Comparison of ENCODE assay signal across 25 mouse cellular contexts in the genomic region with DNA sequence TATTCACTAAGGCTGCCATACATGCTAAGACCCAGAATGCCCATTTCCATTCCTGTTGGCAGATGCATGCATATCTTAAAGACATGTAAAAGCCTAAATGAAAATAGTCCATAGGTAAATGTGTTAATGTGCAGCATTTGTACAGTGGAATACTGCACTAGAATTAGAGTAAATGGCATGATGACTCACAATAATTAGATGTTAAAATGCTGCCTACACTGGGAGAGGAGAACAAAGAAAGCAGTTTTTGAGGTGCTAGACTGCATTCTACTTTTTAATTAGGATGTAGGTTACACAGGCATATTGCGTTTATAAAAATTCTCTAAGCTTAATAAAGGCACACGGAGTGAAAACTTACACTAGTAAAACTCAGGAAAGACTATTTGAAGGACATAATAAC. TPM values are rescaled to one million over a fixed set of nuclear protein-coding genes. Genes with fewer than 3 reads are reported as not detected.
DNase-seq lines count a peak whose midpoint lies in the region; ATAC-seq and TF ChIP-seq lines count a peak whose summit lies in the region.
"Had no signal": no experiment of that assay in that cellular context is flagged by ENCODE, and none has a peak within 500 bp of the region (broad histone marks: within the 10 kb centered on the region; RNA-seq: fewer than 3 reads in every experiment).

No protein-coding gene starts in this region.

- H3K27me3 ChIP-seq in forebrain, embryonic 13.5 days, result no peaks in the 10 kb centered on the region
- H3K27me3 ChIP-seq in forebrain, embryonic 11.5 days (ENCODE audit: control insufficient read depth, insufficient read depth, low read length), result no peaks in the 10 kb centered on the region
- H3K27me3 ChIP-seq in forebrain, embryonic 16.5 days (replicated peaks; ENCODE audit: control insufficient read depth, insufficient read depth, low read length), result no peaks in the 10 kb centered on the region
- no peaks in the 10 kb centered on the region for H3K27me3 ChIP-seq in forebrain, embryonic 10.5 days (ENCODE audit: poor library complexity, severe bottlenecking)
- H3K27me3 ChIP-seq: embryonic facial prominence, embryonic 12.5 days; embryonic facial prominence, embryonic 15.5 days; hindbrain, embryonic 12.5 days; hindbrain, embryonic 15.5 days had no signal

- 68% methylated on average over 2 of the region's 2 CpGs for WGBS in forebrain, embryonic 13.5 days
- WGBS in forebrain, embryonic 11.5 days, result 91% methylated on average over 2 of the region's 2 CpGs
- WGBS in forebrain, embryonic 16.5 days, result 46% methylated on average over 2 of the region's 2 CpGs
- WGBS in forebrain, embryonic 10.5 days, result 92% methylated on average over 2 of the region's 2 CpGs
- 31% methylated on average over 2 of the region's 2 CpGs for WGBS in olfactory bulb, adult 2 months

- peaks cover 25% of the 10 kb centered on the region for H3K36me3 ChIP-seq in forebrain, embryonic 13.5 days (ENCODE audit: poor library complexity, severe bottlenecking)
- H3K36me3 ChIP-seq in forebrain, embryonic 11.5 days (ENCODE audit: control insufficient read depth, insufficient read depth, low read length), result peaks cover 2% of the 10 kb centered on the region; the same call in 1 of the 2 replicates
- H3K36me3 ChIP-seq in forebrain, embryonic 16.5 days (ENCODE audit: control insufficient read depth, insufficient read depth), result peaks cover 5% of the 10 kb centered on the region
- H3K36me3 ChIP-seq in forebrain, embryonic 10.5 days (replicated peaks), result peaks cover 50% of the 10 kb centered on the region

- no peak for TF ChIP-seq POLR2A in olfactory bulb, adult 2 months (IDR thresholded peaks at IDR 0.05; ENCODE audit: insufficient read depth, low read depth, low read length)

- no peaks in the 10 kb centered on the region for H3K4me1 ChIP-seq in forebrain, embryonic 13.5 days
- H3K4me1 ChIP-seq in forebrain, embryonic 11.5 days (replicated peaks; ENCODE audit: control insufficient read depth, insufficient read depth, low read length), result no peaks in the 10 kb centered on the region
- H3K4me1 ChIP-seq in forebrain, embryonic 16.5 days (replicated peaks; ENCODE audit: control insufficient read depth, insufficient read depth, low read length), result no peaks in the 10 kb centered on the region
- H3K4me1 ChIP-seq in forebrain, embryonic 10.5 days, result no peaks in the 10 kb centered on the region
- no peaks in the 10 kb centered on the region for H3K4me1 ChIP-seq in olfactory bulb, adult 2 months (ENCODE audit: control insufficient read depth, insufficient read depth, low read length)
- H3K4me1 ChIP-seq: embryonic facial prominence, embryonic 12.5 days; embryonic facial prominence, embryonic 15.5 days; hindbrain, embryonic 12.5 days; hindbrain, embryonic 15.5 days had no signal

- no peak for TF ChIP-seq CTCF in olfactory bulb, adult 2 months (IDR thresholded peaks at IDR 0.05; ENCODE audit: insufficient read depth, low read depth, low read length)

- peak; percentile 41; the same call in 1 of the 2 replicates for ATAC-seq in forebrain, embryonic 13.5 days
- ATAC-seq in forebrain, embryonic 11.5 days (replicated peaks; ENCODE audit: low FRiP score), result no peak
- peak; percentile 59; the same call in 1 of the 2 replicates for ATAC-seq in forebrain, embryonic 16.5 days
- ATAC-seq: activated CD4-positive, CD25-positive, alpha-beta regulatory T cell, adult 4 months; intestine, postnatal 0 days had no signal

- no peak overlapping the region for H3K4me2 ChIP-seq in forebrain, embryonic 13.5 days
- no peak overlapping the region for H3K4me2 ChIP-seq in forebrain, embryonic 11.5 days (ENCODE audit: low read depth, low read length, severe bottlenecking)
- no peak overlapping the region for H3K4me2 ChIP-seq in forebrain, embryonic 16.5 days (ENCODE audit: low read length)
- H3K4me2 ChIP-seq: embryonic facial prominence, embryonic 12.5 days; embryonic facial prominence, embryonic 15.5 days; heart, embryonic 11.5 days; hindbrain, embryonic 12.5 days; hindbrain, embryonic 15.5 days had no signal

- H3K9ac ChIP-seq in forebrain, embryonic 13.5 days, result no peak overlapping the region
- no peak overlapping the region for H3K9ac ChIP-seq in forebrain, embryonic 11.5 days (ENCODE audit: low read length)
- H3K9ac ChIP-seq in forebrain, embryonic 16.5 days (replicated peaks; ENCODE audit: low read depth, low read length), result no peak overlapping the region
- H3K9ac ChIP-seq: embryonic facial prominence, embryonic 12.5 days; embryonic facial prominence, embryonic 15.5 days; hindbrain, embryonic 12.5 days; hindbrain, embryonic 15.5 days had no signal

- DNase-seq in forebrain, embryonic 11.5 days (ENCODE audit: low spot score), result no peak
- DNase-seq in forebrain, embryonic 10.5 days (ENCODE audit: extremely low spot score, low spot score), result no peak
- no peak for DNase-seq in spleen, postnatal 10 days (ENCODE audit: low spot score in 2 of 2)
- DNase-seq: adrenal gland, adult 8-10 months; adrenal gland, postnatal 25 days; cerebellum, adult 11 months; cerebellum, adult 2 months; cerebellum, adult 9-11 months; cerebellum, postnatal 25 days; gastrocnemius, adult 2 months; gastrocnemius, postnatal 14 days; heart, adult 11 months had no signal

- H3K9me3 ChIP-seq in forebrain, embryonic 13.5 days (replicated peaks), result no peaks in the 10 kb centered on the region
- no peaks in the 10 kb centered on the region for H3K9me3 ChIP-seq in forebrain, embryonic 11.5 days (ENCODE audit: control insufficient read depth, low read length)
- no peaks in the 10 kb centered on the region for H3K9me3 ChIP-seq in forebrain, embryonic 16.5 days (ENCODE audit: control insufficient read depth, low read length)
- H3K9me3 ChIP-seq in forebrain, embryonic 10.5 days, result no peaks in the 10 kb centered on the region
- H3K9me3 ChIP-seq: embryonic facial prominence, embryonic 12.5 days; embryonic facial prominence, embryonic 15.5 days; hindbrain, embryonic 12.5 days; hindbrain, embryonic 15.5 days had no signal

- H3K27ac ChIP-seq in forebrain, embryonic 13.5 days, result no peak overlapping the region
- H3K27ac ChIP-seq in forebrain, embryonic 11.5 days (ENCODE audit: low read depth, low read length), result no peak overlapping the region
- H3K27ac ChIP-seq in forebrain, embryonic 16.5 days (ENCODE audit: low read length), result no peak overlapping the region; the same call in 1 of the 2 replicates
- no peak overlapping the region for H3K27ac ChIP-seq in forebrain, embryonic 10.5 days
- H3K27ac ChIP-seq in olfactory bulb, adult 2 months (ENCODE audit: insufficient read depth, low read depth, low read length), result peak overlapping the region; percentile 90
- H3K27ac ChIP-seq: embryonic facial prominence, embryonic 12.5 days; embryonic facial prominence, embryonic 15.5 days; gastrocnemius, adult 2 months; hindbrain, embryonic 12.5 days; hindbrain, embryonic 15.5 days had no signal

- H3K4me3 ChIP-seq in forebrain, embryonic 13.5 days, result no peak overlapping the region
- H3K4me3 ChIP-seq in forebrain, embryonic 11.5 days (ENCODE audit: low read depth, low read length), result no peak overlapping the region
- H3K4me3 ChIP-seq in forebrain, embryonic 16.5 days (replicated peaks; ENCODE audit: low read length), result no peak overlapping the region
- no peak overlapping the region for H3K4me3 ChIP-seq in forebrain, embryonic 10.5 days
- H3K4me3 ChIP-seq in olfactory bulb, adult 2 months (ENCODE audit: insufficient read depth, low read depth, low read length), result no peak overlapping the region
- H3K4me3 ChIP-seq: embryonic facial prominence, embryonic 12.5 days; embryonic facial prominence, embryonic 15.5 days; gastrocnemius, adult 2 months; hindbrain, embryonic 12.5 days; hindbrain, embryonic 15.5 days had no signal

RNA-seq across cellular contexts. Expression of a gene that starts 38.4 kb away (rescaled TPM):
- polyA plus RNA-seq in forebrain, embryonic 13.5 days (2015; fragmentation: Nextera tagmentation; extraction: Ambion mirVana), result not detected in 2 replicates
- 0.19 TPM in 1 of 2 replicates, not detected in the other for polyA plus RNA-seq in forebrain, embryonic 11.5 days (2014; fragmentation: Nextera tagmentation; extraction: Ambion mirVana)
- polyA plus RNA-seq in forebrain, embryonic 16.5 days (2015; fragmentation: Nextera tagmentation; extraction: Ambion mirVana), result 0.22 TPM in 1 of 2 replicates, not detected in the other
- not detected in 2 replicates for polyA plus RNA-seq in forebrain, embryonic 10.5 days (2016; fragmentation: Nextera tagmentation; extraction: Ambion mirVana)
- not detected in 2 replicates for polyA plus RNA-seq in olfactory bulb, adult 2 months (2012; ENCODE audit: insufficient read depth, insufficient read length, low replicate concordance, missing spikeins)
- polyA plus RNA-seq: embryonic facial prominence, embryonic 12.5 days; embryonic facial prominence, embryonic 15.5 days; heart, embryonic 11.5 days; heart, embryonic 14.5 days; heart, postnatal 0 days; intestine, embryonic 14.5 days; intestine, postnatal 0 days had no signal

RNA-seq across cellular contexts. Expression of a gene that starts 49.8 kb away (rescaled TPM):
- polyA plus RNA-seq in forebrain, embryonic 13.5 days (2015; fragmentation: Nextera tagmentation; extraction: Ambion mirVana), result 22.2 and 33.2 TPM in 2 replicates
- 28.2 and 34.0 TPM in 2 replicates for polyA plus RNA-seq in forebrain, embryonic 11.5 days (2014; fragmentation: Nextera tagmentation; extraction: Ambion mirVana)
- 19.4 and 26.8 TPM in 2 replicates for polyA plus RNA-seq in forebrain, embryonic 16.5 days (2015; fragmentation: Nextera tagmentation; extraction: Ambion mirVana)
- polyA plus RNA-seq in forebrain, embryonic 10.5 days (2016; fragmentation: Nextera tagmentation; extraction: Ambion mirVana), result 20.5 and 26.7 TPM in 2 replicates
- 72.2 TPM in 1 of 2 replicates, not detected in the other for polyA plus RNA-seq in olfactory bulb, adult 2 months (2012; ENCODE audit: insufficient read depth, insufficient read length, low replicate concordance, missing spikeins)
